Mouse (Mus musculus): ENCODE measurements around the gene Mta3. TPM values are rescaled to one million over a fixed set of nuclear protein-coding genes. Genes with fewer than 3 reads are reported as not detected.

Gene Mta3
- polyA plus RNA-seq, 1 experiment from 2014 or later: 35.0 TPM

GRCm38 (mm10) chr17:83764538-83764937, 58.6 kb downstream of the Mta3 start:
- no peak overlapping the region for H3K4me3 ChIP-seq (ENCODE audit: low read length)
- no peak overlapping the region for H3K4me2 ChIP-seq (ENCODE audit: low read depth, low read length)
- H3K27me3 ChIP-seq (replicated peaks; ENCODE audit: control insufficient read depth, insufficient read depth, low read length): no peaks in the 10 kb centered on the region
- no peak overlapping the region for H3K9ac ChIP-seq (ENCODE audit: low read depth, low read length)
- 86% methylated on average over 4 of the region's 4 CpGs for WGBS
- H3K9me3 ChIP-seq (ENCODE audit: control insufficient read depth, low read length): no peaks in the 10 kb centered on the region
- peaks cover 3% of the 10 kb centered on the region; the same call in 1 of the 2 replicates for H3K36me3 ChIP-seq (ENCODE audit: control insufficient read depth, insufficient read depth, low read length)
- H3K27ac ChIP-seq (ENCODE audit: low read length): no peak overlapping the region
- no peak for ATAC-seq
- no peaks in the 10 kb centered on the region for H3K4me1 ChIP-seq (ENCODE audit: control insufficient read depth, insufficient read depth, low read length)

DNA sequence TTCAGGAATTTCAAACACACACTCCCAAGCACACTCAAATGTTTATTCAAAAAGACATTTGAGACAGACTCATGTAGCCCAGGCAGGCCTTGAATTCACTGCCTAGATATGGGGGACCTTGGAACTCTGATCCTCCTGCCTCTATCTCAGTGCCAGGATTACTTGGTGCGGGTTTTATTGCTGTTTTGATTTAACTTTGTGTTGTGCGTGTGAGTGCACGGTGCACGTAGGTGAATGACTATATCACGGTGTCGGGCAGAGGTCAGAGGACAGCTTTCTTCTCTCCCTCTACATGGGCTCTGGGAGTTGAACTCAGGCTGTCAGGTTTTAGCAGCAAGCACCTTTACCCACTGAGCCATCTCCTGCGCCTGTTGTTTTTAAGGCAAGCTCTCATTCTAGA, 61.1 kb downstream of the Mta3 start:
- Histone ChIP-seq H3K36me3 (ENCODE audit: control insufficient read depth, insufficient read depth, low read length) (peaks cover 3% of the 10 kb centered on the region; the same call in 1 of the 2 replicates), H3K4me2 (ENCODE audit: low read depth, low read length) (no peak overlapping the region), H3K9ac (ENCODE audit: low read depth, low read length) (no peak overlapping the region), H3K4me3 (ENCODE audit: low read length) (no peak overlapping the region), H3K4me1 (ENCODE audit: control insufficient read depth, insufficient read depth, low read length) (no peaks in the 10 kb centered on the region), H3K9me3 (ENCODE audit: control insufficient read depth, low read length) (no peaks in the 10 kb centered on the region), H3K27ac (ENCODE audit: low read length) (no peak overlapping the region), H3K27me3 (replicated peaks; ENCODE audit: control insufficient read depth, insufficient read depth, low read length) (no peaks in the 10 kb centered on the region)
- 63% methylated on average over 7 of the region's 7 CpGs for WGBS
- ATAC-seq: peak; percentile 62

DNA sequence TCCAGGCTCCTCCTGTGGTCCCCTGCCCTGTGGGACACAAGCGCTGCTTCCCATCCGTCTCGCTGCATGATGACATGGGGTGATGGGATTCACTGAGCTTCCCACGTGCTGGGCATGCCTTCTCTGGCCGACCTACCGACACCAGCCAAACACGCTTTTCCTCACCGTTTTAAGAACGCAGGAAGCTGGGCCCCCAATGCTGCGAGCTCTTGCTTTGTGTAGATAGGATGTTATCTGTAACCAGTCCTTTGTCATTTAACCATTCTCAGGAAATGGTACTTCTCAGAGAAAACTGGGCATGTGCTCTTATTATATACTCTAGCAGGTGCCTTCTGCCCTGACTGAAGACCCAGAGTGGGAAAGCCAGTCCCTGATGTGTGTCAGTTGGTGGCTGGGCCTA, 62.3 kb downstream of the Mta3 start:
- ATAC-seq: no peak

GRCm38 (mm10) chr17:83770371-83770770, 64.4 kb downstream of the Mta3 start:
- no peaks in the 10 kb centered on the region for H3K4me1 ChIP-seq (ENCODE audit: control insufficient read depth, insufficient read depth, low read length)
- no peak overlapping the region for H3K27ac ChIP-seq (ENCODE audit: low read length)
- H3K9me3 ChIP-seq (ENCODE audit: control insufficient read depth, low read length): no peaks in the 10 kb centered on the region
- no peak overlapping the region for H3K4me3 ChIP-seq (ENCODE audit: low read length)
- H3K9ac ChIP-seq (ENCODE audit: low read depth, low read length): no peak overlapping the region
- WGBS: 84% methylated on average over 6 of the region's 6 CpGs
- H3K4me2 ChIP-seq (ENCODE audit: low read depth, low read length): no peak overlapping the region
- no peaks in the 10 kb centered on the region for H3K36me3 ChIP-seq (ENCODE audit: control insufficient read depth, insufficient read depth, low read length)
- no peaks in the 10 kb centered on the region for H3K27me3 ChIP-seq (replicated peaks; ENCODE audit: control insufficient read depth, insufficient read depth, low read length)
- no peak for ATAC-seq

More for the DNA sequence above, 62.3 kb downstream of the Mta3 start:
- no peak overlapping the region for H3K4me3 ChIP-seq (ENCODE audit: low read length)
- H3K36me3 ChIP-seq (ENCODE audit: control insufficient read depth, insufficient read depth, low read length): peaks cover 1% of the 10 kb centered on the region; the same call in 1 of the 2 replicates
- WGBS: 89% methylated on average over 10 of the region's 10 CpGs
- no peaks in the 10 kb centered on the region for H3K9me3 ChIP-seq (ENCODE audit: control insufficient read depth, low read length)
- no peaks in the 10 kb centered on the region for H3K27me3 ChIP-seq (replicated peaks; ENCODE audit: control insufficient read depth, insufficient read depth, low read length)
- H3K27ac ChIP-seq (ENCODE audit: low read length): no peak overlapping the region
- no peak overlapping the region for H3K4me2 ChIP-seq (ENCODE audit: low read depth, low read length)
- no peaks in the 10 kb centered on the region for H3K4me1 ChIP-seq (ENCODE audit: control insufficient read depth, insufficient read depth, low read length)
- no peak overlapping the region for H3K9ac ChIP-seq (ENCODE audit: low read depth, low read length)

DNA sequence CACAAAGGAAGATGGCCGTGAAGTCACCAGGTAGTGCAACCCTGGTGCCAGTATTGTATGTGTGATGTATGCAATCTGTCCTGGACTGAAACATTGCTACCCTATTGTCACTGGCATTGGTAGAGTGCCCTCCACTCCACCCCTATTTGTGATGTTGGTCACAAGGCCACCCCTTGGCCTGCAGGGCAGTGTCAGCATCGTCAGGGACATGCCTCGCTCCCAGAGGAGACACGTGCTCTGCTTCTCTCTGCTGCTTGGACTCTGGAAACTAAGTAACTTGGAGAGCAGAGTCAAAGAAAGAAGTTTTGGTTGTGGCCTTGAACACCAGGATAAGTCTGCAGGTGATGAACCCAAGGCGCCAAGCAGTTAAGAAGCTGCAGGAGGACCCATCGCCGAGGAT, 65.0 kb downstream of the Mta3 start:
- Histone ChIP-seq H3K27ac (ENCODE audit: low read length) (no peak overlapping the region), H3K4me2 (ENCODE audit: low read depth, low read length) (no peak overlapping the region), H3K4me1 (ENCODE audit: control insufficient read depth, insufficient read depth, low read length) (no peaks in the 10 kb centered on the region), H3K9ac (ENCODE audit: low read depth, low read length) (no peak overlapping the region), H3K27me3 (replicated peaks; ENCODE audit: control insufficient read depth, insufficient read depth, low read length) (no peaks in the 10 kb centered on the region), H3K36me3 (ENCODE audit: control insufficient read depth, insufficient read depth, low read length) (no peaks in the 10 kb centered on the region), H3K9me3 (ENCODE audit: control insufficient read depth, low read length) (no peaks in the 10 kb centered on the region), H3K4me3 (ENCODE audit: low read length) (no peak overlapping the region)
- 90% methylated on average over 7 of the region's 7 CpGs for WGBS
- no peak for ATAC-seq

DNA sequence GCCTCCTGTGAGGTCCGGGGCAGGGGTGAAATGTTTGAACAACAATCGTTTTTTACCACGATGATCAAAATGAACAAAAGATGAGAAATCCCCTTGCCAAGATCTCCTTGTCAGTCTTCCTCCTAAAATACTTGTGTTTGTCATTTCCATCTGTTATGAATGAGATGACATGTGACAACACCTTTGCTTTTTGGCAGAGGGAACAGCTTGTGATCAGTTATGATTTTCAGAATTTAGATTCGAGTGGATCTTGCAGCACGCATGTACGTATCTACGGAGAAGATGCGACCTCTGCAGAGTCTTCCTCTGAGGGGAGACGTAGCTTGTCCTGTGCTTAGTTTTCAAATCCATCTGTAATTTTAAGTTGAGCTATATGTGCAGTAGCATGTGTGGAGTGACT, 66.1 kb downstream of the Mta3 start:
- H3K27ac ChIP-seq (ENCODE audit: low read length): no peak overlapping the region
- no peaks in the 10 kb centered on the region for H3K27me3 ChIP-seq (replicated peaks; ENCODE audit: control insufficient read depth, insufficient read depth, low read length)
- no peaks in the 10 kb centered on the region for H3K9me3 ChIP-seq (ENCODE audit: control insufficient read depth, low read length)
- no peak for ATAC-seq
- H3K4me1 ChIP-seq (ENCODE audit: control insufficient read depth, insufficient read depth, low read length): no peaks in the 10 kb centered on the region
- H3K4me2 ChIP-seq (ENCODE audit: low read depth, low read length): no peak overlapping the region
- H3K36me3 ChIP-seq (ENCODE audit: control insufficient read depth, insufficient read depth, low read length): no peaks in the 10 kb centered on the region
- no peak overlapping the region for H3K4me3 ChIP-seq (ENCODE audit: low read length)
- 92% methylated on average over 9 of the region's 9 CpGs for WGBS
- H3K9ac ChIP-seq (ENCODE audit: low read depth, low read length): no peak overlapping the region

GRCm38 (mm10) chr17:83772711-83773110, 66.7 kb downstream of the Mta3 start:
- H3K36me3 ChIP-seq (ENCODE audit: control insufficient read depth, insufficient read depth, low read length): no peaks in the 10 kb centered on the region
- H3K9ac ChIP-seq (ENCODE audit: low read depth, low read length): no peak overlapping the region
- ATAC-seq: no peak
- no peak overlapping the region for H3K4me3 ChIP-seq (ENCODE audit: low read length)
- no peak overlapping the region for H3K4me2 ChIP-seq (ENCODE audit: low read depth, low read length)
- no peaks in the 10 kb centered on the region for H3K9me3 ChIP-seq (ENCODE audit: control insufficient read depth, low read length)
- no peak overlapping the region for H3K27ac ChIP-seq (ENCODE audit: low read length)
- H3K4me1 ChIP-seq (ENCODE audit: control insufficient read depth, insufficient read depth, low read length): no peaks in the 10 kb centered on the region
- no peaks in the 10 kb centered on the region for H3K27me3 ChIP-seq (replicated peaks; ENCODE audit: control insufficient read depth, insufficient read depth, low read length)
- 65% methylated on average over 8 of the region's 8 CpGs for WGBS

DNA sequence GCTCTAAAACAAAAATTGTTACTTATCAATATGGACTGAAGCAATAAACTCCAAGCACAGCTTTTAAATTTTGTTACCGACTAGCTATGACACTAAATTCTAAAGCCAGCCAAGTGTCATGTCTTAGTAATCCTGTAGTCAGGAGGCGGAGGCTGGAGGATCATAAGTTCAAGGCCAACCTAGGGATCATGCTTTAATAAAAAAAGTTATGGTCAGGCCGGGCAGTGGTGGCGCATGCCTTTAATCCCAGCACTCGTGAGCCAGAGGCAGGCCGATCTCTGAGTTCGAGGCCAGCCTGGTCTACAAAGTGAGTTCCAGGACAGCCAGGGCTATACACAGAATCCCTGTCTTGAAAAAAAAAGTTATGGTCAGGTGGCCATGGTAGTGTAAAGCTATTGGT, 71.0 kb downstream of the Mta3 start:
- no peaks in the 10 kb centered on the region for H3K4me1 ChIP-seq (ENCODE audit: control insufficient read depth, insufficient read depth, low read length)
- H3K27ac ChIP-seq (ENCODE audit: low read length): no peak overlapping the region
- H3K9ac ChIP-seq (ENCODE audit: low read depth, low read length): no peak overlapping the region
- H3K4me3 ChIP-seq (ENCODE audit: low read length): no peak overlapping the region
- H3K27me3 ChIP-seq (replicated peaks; ENCODE audit: control insufficient read depth, insufficient read depth, low read length): no peaks in the 10 kb centered on the region
- no peaks in the 10 kb centered on the region for H3K9me3 ChIP-seq (ENCODE audit: control insufficient read depth, low read length)
- no peak for ATAC-seq
- 94% methylated on average over 7 of the region's 7 CpGs for WGBS
- no peak overlapping the region for H3K4me2 ChIP-seq (ENCODE audit: low read depth, low read length)
- H3K36me3 ChIP-seq (ENCODE audit: control insufficient read depth, insufficient read depth, low read length): no peaks in the 10 kb centered on the region

- Histone ChIP-seq H3K9ac (ENCODE audit: low read depth, low read length) (no peak overlapping the region), H3K4me3 (ENCODE audit: low read length) (no peak overlapping the region), H3K9me3 (ENCODE audit: control insufficient read depth, low read length) (no peaks in the 10 kb centered on the region), H3K4me2 (ENCODE audit: low read depth, low read length) (no peak overlapping the region), H3K27me3 (replicated peaks; ENCODE audit: control insufficient read depth, insufficient read depth, low read length) (no peaks in the 10 kb centered on the region), H3K27ac (ENCODE audit: low read length) (no peak overlapping the region), H3K36me3 (ENCODE audit: control insufficient read depth, insufficient read depth, low read length) (no peaks in the 10 kb centered on the region), H3K4me1 (ENCODE audit: control insufficient read depth, insufficient read depth, low read length) (no peaks in the 10 kb centered on the region)
- 80% methylated on average over 9 of the region's 9 CpGs for WGBS
- no peak for ATAC-seq
Observed at GRCm38 (mm10) chr17:83777462-83778051, 71.6 kb downstream of the Mta3 start.

- Histone ChIP-seq H3K4me3 (ENCODE audit: low read length) (no peak overlapping the region), H3K27me3 (replicated peaks; ENCODE audit: control insufficient read depth, insufficient read depth, low read length) (no peaks in the 10 kb centered on the region), H3K9me3 (ENCODE audit: control insufficient read depth, low read length) (no peaks in the 10 kb centered on the region), H3K9ac (ENCODE audit: low read depth, low read length) (no peak overlapping the region), H3K36me3 (ENCODE audit: control insufficient read depth, insufficient read depth, low read length) (no peaks in the 10 kb centered on the region), H3K4me2 (ENCODE audit: low read depth, low read length) (no peak overlapping the region), H3K4me1 (ENCODE audit: control insufficient read depth, insufficient read depth, low read length) (no peaks in the 10 kb centered on the region), H3K27ac (ENCODE audit: low read length) (no peak overlapping the region)
- no peak for ATAC-seq
- 87% methylated on average over 5 of the region's 5 CpGs for WGBS
Observed at GRCm38 (mm10) chr17:83780228-83780627, 74.3 kb downstream of the Mta3 start.
